Mouse (Mus musculus) adrenal gland (tissue): Measurements from ENCODE around the gene Ubr4.

Experiments
- intact Hi-C: fragments of 180-260 bp; cut with DNase I; formaldehyde crosslinking; loops from one replicate; pipeline ENCODE4 v1.15.1; 2025

Gene Ubr4

GRCm38 (mm10) chr4:139352832-139353231 lies 423 bp downstream of the Ubr4 start:
- intact Hi-C loops, result no loop called here

GRCm38 (mm10) chr4:139357211-139357610 lies 4.8 kb downstream of the Ubr4 start:
- intact Hi-C loops, result no loop called here

- intact Hi-C loops, result no loop called here
Observed at GRCm38 (mm10) chr4:139360761-139361548, 8.5 kb downstream of the Ubr4 start.

- intact Hi-C loops, result no loop called here
Observed at GRCm38 (mm10) chr4:139367336-139367735, 14.9 kb downstream of the Ubr4 start.

GRCm38 (mm10) chr4:139368038-139368437 lies 15.6 kb downstream of the Ubr4 start:
- intact Hi-C loops, result no loop called here

- intact Hi-C loops, result no loop called here
Observed at GRCm38 (mm10) chr4:139373130-139373529, 20.7 kb downstream of the Ubr4 start.

- intact Hi-C loops, result no loop called here
Observed at GRCm38 (mm10) chr4:139373531-139373930, 21.1 kb downstream of the Ubr4 start.

GRCm38 (mm10) chr4:139379719-139380118 lies 27.3 kb downstream of the Ubr4 start:
- intact Hi-C loops, result loop anchor here (10.0 kb wide), 1 partner anchor 235 kb away; no protein-coding TSS in a partner anchor

GRCm38 (mm10) chr4:139380207-139380748 lies 27.9 kb downstream of the Ubr4 start:
- intact Hi-C loops, result loop anchor here (10.0 kb wide), 1 partner anchor 235 kb away; no protein-coding TSS in a partner anchor

- intact Hi-C loops, result loop anchor here (10.0 kb wide), 1 partner anchor 234 kb away; no protein-coding TSS in a partner anchor
Observed at GRCm38 (mm10) chr4:139380775-139381451, 28.5 kb downstream of the Ubr4 start.

GRCm38 (mm10) chr4:139381452-139381845 lies 29.0 kb downstream of the Ubr4 start:
- intact Hi-C loops, result loop anchor here (10.0 kb wide), 1 partner anchor 233 kb away; no protein-coding TSS in a partner anchor

- intact Hi-C loops, result loop anchor here (10.0 kb wide), 1 partner anchor 233 kb away; no protein-coding TSS in a partner anchor
Observed at GRCm38 (mm10) chr4:139382231-139382630, 29.8 kb downstream of the Ubr4 start.

GRCm38 (mm10) chr4:139385841-139386240 lies 33.4 kb downstream of the Ubr4 start:
- intact Hi-C loops, result loop anchor here (10.0 kb wide), 1 partner anchor 229 kb away; no protein-coding TSS in a partner anchor

- intact Hi-C loops, result loop anchor here (10.0 kb wide), 1 partner anchor 228 kb away; no protein-coding TSS in a partner anchor
Observed at GRCm38 (mm10) chr4:139386869-139387319, 34.5 kb downstream of the Ubr4 start.

- intact Hi-C loops, result loop anchor here (10.0 kb wide), 1 partner anchor 225 kb away; no protein-coding TSS in a partner anchor
Observed at GRCm38 (mm10) chr4:139389557-139389956, 37.1 kb downstream of the Ubr4 start.

- intact Hi-C loops, result no loop called here
Observed at GRCm38 (mm10) chr4:139395431-139395830, 43.0 kb downstream of the Ubr4 start.

- intact Hi-C loops, result no loop called here
Observed at GRCm38 (mm10) chr4:139400487-139400886, 48.1 kb downstream of the Ubr4 start.

GRCm38 (mm10) chr4:139403214-139403613 lies 50.8 kb downstream of the Ubr4 start:
- intact Hi-C loops, result no loop called here

GRCm38 (mm10) chr4:139411351-139411750 lies 58.9 kb downstream of the Ubr4 start:
- intact Hi-C loops, result no loop called here

GRCm38 (mm10) chr4:139417868-139418267 lies 65.5 kb downstream of the Ubr4 start:
- intact Hi-C loops, result no loop called here

GRCm38 (mm10) chr4:139421621-139422020 lies 69.2 kb downstream of the Ubr4 start:
- intact Hi-C loops, result loop anchor here (5.0 kb wide), 1 partner anchor 41 kb away; no protein-coding TSS in a partner anchor
